Mouse (Mus musculus) bone marrow, adult 2 months (tissue): Measurements from ENCODE around the gene Trp53i13.

Source experiments
- CTCF ChIP-seq: fragments of 200-500 bp; IDR thresholded peaks from 2 replicates; pipeline ENCODE4 v1.5.1; 2011; ENCODE audit warnings: low read length, control low read depth; ENCODE audit not compliant: control insufficient read depth, insufficient read depth
- POLR2A ChIP-seq: fragments of 200-500 bp; IDR thresholded peaks from 2 replicates; pipeline ENCODE4 v1.6.1; 2011; ENCODE audit warnings: low read depth, mild to moderate bottlenecking, control low read depth, low read length, borderline replicate concordance; ENCODE audit not compliant: control insufficient read depth

- no peak for TF ChIP-seq POLR2A
- TF ChIP-seq CTCF = no peak
Measured at GRCm38 (mm10) chr11:77483043-77483442, 32.7 kb downstream of the Trp53i13 start.
